Mouse (Mus musculus) left cerebral cortex, postnatal 36 days (tissue): ENCODE results near the gene Spag16. TPM values are rescaled to one million over a fixed set of nuclear protein-coding genes. Genes with fewer than 3 reads are reported as not detected.

ENCODE experiments used
- total RNA-seq, 2 experiments: library from RNA; stranded (reverse); gene quantifications; 2 replicates each; pipeline ENCODE4 v1.2.3; 2021

The Spag16 gene
- total RNA-seq, 2 experiments from 2014 or later: 0.81 to 0.97 TPM

Other genes starting within 250 kb of the Spag16 start
- gene Ikzf2, start 139.7 kb upstream of the Spag16 start, total RNA-seq: 1 to 10 TPM; 4.5 to 4.6 TPM